In genomic region chr4:131253443-131253817, GRCm38 (mm10) we compare ENCODE assay signal across 10 mouse cellular contexts.
A peak's percentile ranks its signal among the peaks of the same experiment; 100 is the strongest.
DNase-seq lines count a peak whose midpoint lies in the region; ATAC-seq and TF ChIP-seq lines count a peak whose summit lies in the region.
"Had no signal": no experiment of that assay in that cellular context is flagged by ENCODE, and none has a peak within 500 bp of the region (broad histone marks: within the 10 kb centered on the region; RNA-seq: fewer than 3 reads in every experiment).

No protein-coding gene starts in this region.

- H3K9me3 ChIP-seq in heart, embryonic 12.5 days (replicated peaks), result no peaks in the 10 kb centered on the region
- H3K9me3 ChIP-seq in neural tube, embryonic 11.5 days (ENCODE audit: control insufficient read depth, low read length), result no peaks in the 10 kb centered on the region
- no peaks in the 10 kb centered on the region for H3K9me3 ChIP-seq in limb, embryonic 15.5 days
- H3K9me3 ChIP-seq: liver, embryonic 13.5 days had no signal

- 2% methylated on average over 8 of the region's 8 CpGs for WGBS in heart, embryonic 12.5 days
- 7% methylated on average over 8 of the region's 8 CpGs for WGBS in neural tube, embryonic 11.5 days
- 7% methylated on average over 8 of the region's 8 CpGs for WGBS in limb, embryonic 15.5 days
- WGBS in thymus, adult 2 months, result 9% methylated on average over 8 of the region's 8 CpGs

- peaks cover 12% of the 10 kb centered on the region for H3K4me1 ChIP-seq in heart, embryonic 12.5 days (replicated peaks)
- no peaks in the 10 kb centered on the region for H3K4me1 ChIP-seq in neural tube, embryonic 11.5 days (ENCODE audit: control insufficient read depth, insufficient read depth, low read length)
- peaks cover 7% of the 10 kb centered on the region for H3K4me1 ChIP-seq in limb, embryonic 15.5 days
- H3K4me1 ChIP-seq in thymus, adult 2 months (replicated peaks; ENCODE audit: control insufficient read depth, insufficient read depth, low read length), result no peaks in the 10 kb centered on the region
- H3K4me1 ChIP-seq: liver, embryonic 13.5 days had no signal

- H3K36me3 ChIP-seq in heart, embryonic 12.5 days, result no peaks in the 10 kb centered on the region
- H3K36me3 ChIP-seq in neural tube, embryonic 11.5 days (ENCODE audit: control insufficient read depth, insufficient read depth, low read length), result no peaks in the 10 kb centered on the region
- H3K36me3 ChIP-seq in limb, embryonic 15.5 days, result no peaks in the 10 kb centered on the region
- no peaks in the 10 kb centered on the region for H3K36me3 ChIP-seq in thymus, adult 2 months (ENCODE audit: control insufficient read depth, insufficient read depth, low read length)
- H3K36me3 ChIP-seq: liver, embryonic 13.5 days had no signal

- no peak for ATAC-seq in heart, embryonic 12.5 days (ENCODE audit: insufficient number of reproducible peaks, low FRiP score)
- ATAC-seq in neural tube, embryonic 11.5 days (ENCODE audit: insufficient read depth, low FRiP score, low TSS enrichment), result no peak
- no peak for ATAC-seq in limb, embryonic 15.5 days (ENCODE audit: insufficient number of reproducible peaks, low FRiP score, low TSS enrichment, low read depth)
- ATAC-seq: inflammation-experienced regulatory T-cells, adult 6 months had no signal

- H3K27ac ChIP-seq in heart, embryonic 12.5 days (ENCODE audit: poor library complexity, severe bottlenecking), result no peak overlapping the region
- no peak overlapping the region for H3K27ac ChIP-seq in neural tube, embryonic 11.5 days (ENCODE audit: low read depth, low read length)
- H3K27ac ChIP-seq in limb, embryonic 15.5 days, result no peak overlapping the region
- no peak overlapping the region for H3K27ac ChIP-seq in thymus, adult 2 months (ENCODE audit: control insufficient read depth, insufficient read depth, low read length)
- H3K27ac ChIP-seq: liver, embryonic 13.5 days had no signal

- TF ChIP-seq CTCF in thymus, adult 2 months (IDR thresholded peaks at IDR 0.05; ENCODE audit: borderline replicate concordance, control insufficient read depth, extremely low read depth, insufficient read depth, low read length, poor library complexity), result no peak

- no peak for DNase-seq in heart, postnatal 36 days
- DNase-seq in neural tube, embryonic 11.5 days (ENCODE audit: low spot score), result no peak
- no peak for DNase-seq in neural tube, embryonic 10.5 days (ENCODE audit: extremely low spot score, low spot score)
- no peak for DNase-seq in thymus, adult 2 months
- DNase-seq in gastrocnemius, postnatal 36 days, result no peak
- DNase-seq in ovary, postnatal 14 days (ENCODE audit: low spot score), result no peak
- DNase-seq: liver, embryonic 13.5 days had no signal

- no peak for TF ChIP-seq POLR2A in thymus, adult 2 months (IDR thresholded peaks at IDR 0.05; ENCODE audit: control insufficient read depth, extremely low read depth, insufficient read depth, low read length, poor library complexity)

- intact Hi-C loops in heart, postnatal 36 days (cut with DNase I), result loop anchor here (1.0 to 2.0 kb wide), 3 partner anchors 111 to 585 kb away; partner anchors contain the start of gene Ptpru
- intact Hi-C loops in gastrocnemius, postnatal 36 days (cut with DNase I), result loop anchor here (1.0 to 5.0 kb wide), 6 partner anchors 45 to 584 kb away; partner anchors contain the start of gene Ptpru

- peak overlapping the region; percentile 61 for H3K4me2 ChIP-seq in heart, embryonic 12.5 days
- H3K4me2 ChIP-seq in neural tube, embryonic 11.5 days (ENCODE audit: low read depth), result peak overlapping the region; percentile 37
- H3K4me2 ChIP-seq in limb, embryonic 15.5 days, result peak overlapping the region; percentile 52
- H3K4me2 ChIP-seq: liver, embryonic 13.5 days had no signal

- peaks cover 20% of the 10 kb centered on the region for H3K27me3 ChIP-seq in heart, embryonic 12.5 days (replicated peaks)
- 0 out of 2 replicates have a peak, but pooled peaks cover 5% of the 10 kb centered on the region for H3K27me3 ChIP-seq in neural tube, embryonic 11.5 days (ENCODE audit: control insufficient read depth, insufficient read depth, low read length)
- H3K27me3 ChIP-seq in limb, embryonic 15.5 days, result 0 out of 2 replicates have a peak, but pooled peaks cover 11% of the 10 kb centered on the region
- H3K27me3 ChIP-seq in thymus, adult 2 months (ENCODE audit: control insufficient read depth, insufficient read depth, low read length), result no peaks in the 10 kb centered on the region

- H3K4me3 ChIP-seq in heart, embryonic 12.5 days, result no peak overlapping the region
- no peak overlapping the region for H3K4me3 ChIP-seq in neural tube, embryonic 11.5 days (ENCODE audit: low read depth, low read length)
- no peak overlapping the region for H3K4me3 ChIP-seq in limb, embryonic 15.5 days
- no peak overlapping the region for H3K4me3 ChIP-seq in thymus, adult 2 months (ENCODE audit: control insufficient read depth, insufficient read depth, low read length)
- H3K4me3 ChIP-seq: liver, embryonic 13.5 days had no signal

- no peak overlapping the region for H3K9ac ChIP-seq in heart, embryonic 12.5 days
- no peak overlapping the region; the same call in 1 of the 2 replicates for H3K9ac ChIP-seq in neural tube, embryonic 11.5 days (ENCODE audit: low read length)
- H3K9ac ChIP-seq in limb, embryonic 15.5 days, result no peak overlapping the region
- H3K9ac ChIP-seq: liver, embryonic 13.5 days had no signal
